Mouse (Mus musculus) lung, postnatal 0 days (tissue): ENCODE measurements around the gene Ntf5. TPM values are rescaled to one million over a fixed set of nuclear protein-coding genes. Genes with fewer than 3 reads are reported as not detected.
"Not testable (repeated sequence)": the region's sequence is repeated elsewhere in the genome, so short reads cannot be mapped to it uniquely, and the experiment has no call there.

Experiments used
- ATAC-seq: fragments of 200-750 bp; cut with Nextera tagmentation; 2 replicates; pipeline ENCODE4 v1.8.0; 2017; ENCODE audit warnings: moderate library complexity
- DNase-seq: peaks from one replicate; pipeline ENCODE4 v3.0.0-alpha.2; 2016; ENCODE audit warnings: low spot score
- H3K27ac ChIP-seq: fragments of 300-500 bp; sonication (generic); 2 replicates; pipeline ENCODE4 v1.5.1; 2014; ENCODE audit warnings: antibody characterized with exemption, mild to moderate bottlenecking, low read length, mixed read lengths
- H3K27me3 ChIP-seq: fragments of 300-500 bp; sonication (generic); replicated peaks from 2 replicates; pipeline ENCODE4 v1.6.1; 2014; ENCODE audit warnings: low read length, mixed read lengths; ENCODE audit not compliant: insufficient read depth
- H3K36me3 ChIP-seq: fragments of 300-500 bp; sonication (generic); 2 replicates; pipeline ENCODE4 v1.6.1; 2014; ENCODE audit warnings: low read length, mixed read lengths; ENCODE audit not compliant: insufficient read depth
- H3K4me1 ChIP-seq: fragments of 300-500 bp; sonication (generic); 2 replicates; pipeline ENCODE4 v1.6.1; 2014; ENCODE audit warnings: antibody characterized with exemption, low read depth, low read length, mixed read lengths; ENCODE audit not compliant: insufficient read depth
- H3K4me2 ChIP-seq: fragments of 300-500 bp; sonication (generic); replicated peaks from 2 replicates; pipeline ENCODE4 v1.6.1; 2014; ENCODE audit warnings: low read depth, mild to moderate bottlenecking, low read length, moderate library complexity, mixed read lengths
- H3K4me3 ChIP-seq: fragments of 300-500 bp; sonication (generic); 2 replicates; pipeline ENCODE4 v1.5.1; 2014; ENCODE audit warnings: low read depth, low read length
- H3K9ac ChIP-seq: fragments of 300-500 bp; sonication (generic); replicated peaks from 2 replicates; pipeline ENCODE4 v1.6.1; 2014; ENCODE audit warnings: low read depth, mild to moderate bottlenecking
- H3K9me3 ChIP-seq: fragments of 300-500 bp; sonication (generic); 2 replicates; pipeline ENCODE4 v1.6.1; 2016; ENCODE audit warnings: low read length, mixed read lengths
- CTCF ChIP-seq: IDR thresholded peaks from 2 replicates; pipeline ENCODE4 v1.5.1; 2016; ENCODE audit warnings: antibody characterized with exemption, mild to moderate bottlenecking
- EP300 ChIP-seq: IDR thresholded peaks from 2 replicates; pipeline ENCODE4 v1.6.1; 2016; ENCODE audit warnings: antibody characterized with exemption, mild to moderate bottlenecking, control low read depth
- WGBS: fragments of 180-500 bp; shearing (Covaris S2); extraction: QIAGEN DNeasy Blood & Tissue Kit; methylation state at CpG from one replicate; pipeline ENCODE4 v1.1.7; 2014; 5-methylcytosine and 5-hydroxymethylcytosine counted together
- polyA plus RNA-seq: library from polyadenylated mRNA; unstranded; fragments of >200 nt; fragmentation: Nextera tagmentation; extraction: Ambion mirVana; gene quantifications from 2 replicates; pipeline ENCODE4 v1.2.1, GENCODE M21; 2015

The Ntf5 gene
- polyA plus RNA-seq, 1 experiment from 2014 or later, result 7.1 TPM

DNA sequence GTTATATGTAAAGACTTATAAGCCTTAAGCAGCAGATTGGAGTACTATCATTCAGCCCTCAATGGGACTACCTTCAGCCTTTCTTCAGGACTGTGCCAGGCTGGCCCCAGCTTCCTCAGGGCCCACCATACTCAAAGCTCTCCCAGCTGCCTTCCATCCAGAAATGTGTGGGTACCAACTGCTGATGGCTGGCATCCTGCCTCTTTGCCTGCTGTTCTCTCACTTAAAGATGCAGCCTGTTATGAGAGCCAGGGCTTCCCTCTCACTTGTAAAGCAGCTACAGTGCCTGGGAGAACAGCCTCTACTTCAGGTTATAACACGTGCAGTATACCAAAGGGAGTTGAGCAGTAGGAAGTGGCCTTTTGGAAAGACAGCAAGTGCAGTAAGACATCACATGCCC lies 37.4 kb upstream of the Ntf5 start:
- no peak overlapping the region for H3K9ac ChIP-seq
- ATAC-seq, result no peak
- peaks cover 40% of the 10 kb centered on the region for H3K36me3 ChIP-seq
- no peak overlapping the region for H3K27ac ChIP-seq
- no peak for DNase-seq
- H3K4me1 ChIP-seq, result no peaks in the 10 kb centered on the region
- 79% methylated on average over 1 of the region's 1 CpGs for WGBS
- H3K27me3 ChIP-seq, result no peaks in the 10 kb centered on the region
- no peaks in the 10 kb centered on the region for H3K9me3 ChIP-seq
- no peak overlapping the region for H3K4me3 ChIP-seq
- TF ChIP-seq CTCF (no peak), EP300 (no peak)
- no peak overlapping the region for H3K4me2 ChIP-seq

DNA sequence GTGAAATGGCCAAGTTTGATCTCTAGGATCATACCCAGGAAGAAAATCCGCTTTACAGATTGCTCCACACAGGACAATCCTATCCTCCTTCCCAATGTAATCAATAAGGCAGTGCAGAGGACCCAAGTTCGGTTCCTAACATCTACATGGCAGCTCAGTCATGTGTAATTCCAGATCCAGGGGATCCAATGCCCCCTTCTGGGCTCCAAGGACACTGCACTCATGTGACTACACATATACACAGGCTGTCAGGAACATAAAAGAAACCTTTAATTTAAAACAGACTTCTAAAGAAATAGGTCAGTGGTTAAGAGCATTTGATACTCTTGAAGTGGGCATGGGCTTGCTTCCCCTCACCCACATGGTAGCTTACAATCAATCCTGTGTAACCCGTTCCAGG lies 27.4 kb upstream of the Ntf5 start:
- Histone ChIP-seq H3K9me3 (no peaks in the 10 kb centered on the region), H3K27ac (no peak overlapping the region), H3K4me1 (no peaks in the 10 kb centered on the region), H3K36me3 (peaks cover 80% of the 10 kb centered on the region), H3K9ac (no peak overlapping the region), H3K4me3 (no peak overlapping the region), H3K27me3 (no peaks in the 10 kb centered on the region), H3K4me2 (no peak overlapping the region)
- ATAC-seq, result no peak
- no peak for DNase-seq
- TF ChIP-seq EP300, result no peak
- TF ChIP-seq CTCF, result peak; percentile 42
- WGBS, result 87% methylated on average over 3 of the region's 3 CpGs

- Histone ChIP-seq H3K36me3 (peaks cover 20% of the 10 kb centered on the region), H3K4me3 (peak overlapping the region; percentile 74), H3K27me3 (no peaks in the 10 kb centered on the region), H3K9me3 (no peaks in the 10 kb centered on the region), H3K9ac (peak overlapping the region; percentile 79), H3K4me1 (peaks cover 3% of the 10 kb centered on the region; the same call in 1 of the 2 replicates), H3K27ac (peak overlapping the region; percentile 95), H3K4me2 (peak overlapping the region; percentile 67)
- 0% methylated on average over 18 of the region's 20 CpGs for WGBS
- peak; percentile 81 for DNase-seq
- ATAC-seq, result peak; percentile 71
- TF ChIP-seq CTCF (no peak), EP300 (no peak)
Measured at GRCm38 (mm10) chr7:45395129-45395541, 18.4 kb upstream of the Ntf5 start.

GRCm38 (mm10) chr7:45395578-45396336 lies 17.7 kb upstream of the Ntf5 start, which contains the start of gene Snrnp70:
Gene Snrnp70, minus strand, starts transcription at chr7:45395742.
- under 1% methylated on average over 57 of the region's 60 CpGs for WGBS

GRCm38 (mm10) chr7:45396337-45396775 lies 17.1 kb upstream of the Ntf5 start:
- H3K4me1 ChIP-seq, DNase-seq, H3K9me3 ChIP-seq, H3K36me3 ChIP-seq, H3K27me3 ChIP-seq, H3K9ac ChIP-seq: not testable (repeated sequence)
- 6% methylated on average over 3 of the region's 3 CpGs for WGBS
- peak; percentile 48 for TF ChIP-seq CTCF
- Histone ChIP-seq H3K4me2 (peak overlapping the region; percentile 46), H3K27ac (peak overlapping the region; percentile 72; the same call in 1 of the 2 replicates), H3K4me3 (peak overlapping the region; percentile 74; the same call in 1 of the 2 replicates)
- ATAC-seq, result peak; percentile 57

More at GRCm38 (mm10) chr7:45395578-45396336, 17.7 kb upstream of the Ntf5 start, which contains the start of gene Snrnp70:
- peak; percentile 100 for DNase-seq
- Histone ChIP-seq H3K9ac (peak within 1 kb of the TSS; percentile 79), H3K27me3 (no peaks in the 10 kb centered on the region), H3K4me1 (peaks cover 3% of the 10 kb centered on the region; the same call in 1 of the 2 replicates), H3K27ac (peak within 1 kb of the TSS; percentile 95), H3K9me3 (no peaks in the 10 kb centered on the region), H3K4me2 (peak within 1 kb of the TSS; percentile 67), H3K36me3 (peaks cover 13% of the 10 kb centered on the region), H3K4me3 (peak within 1 kb of the TSS; percentile 74)
- TF ChIP-seq EP300 (no peak), CTCF (no peak)
- ATAC-seq, result peak; percentile 98

DNA sequence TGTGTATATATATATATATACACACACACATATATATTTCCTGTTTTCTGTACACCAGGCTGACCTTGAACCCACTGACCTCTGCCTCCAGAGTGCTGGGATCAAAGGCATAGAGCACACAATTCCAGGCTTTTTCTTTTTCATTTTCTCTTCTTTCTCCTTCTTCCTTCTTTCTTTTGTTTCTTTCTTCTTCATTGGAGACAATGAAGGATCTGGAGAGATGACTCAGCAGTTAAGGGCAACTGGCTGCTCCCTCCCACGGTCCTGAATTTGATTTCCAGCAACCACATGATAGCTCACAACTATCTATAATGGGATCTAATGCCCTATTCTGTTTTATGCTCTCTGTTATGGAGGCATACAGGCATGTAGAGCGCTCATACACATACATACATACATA lies 16.7 kb upstream of the Ntf5 start:
- no peak overlapping the region for H3K9ac ChIP-seq
- 0 out of 2 replicates have a peak, but pooled peaks cover 6% of the 10 kb centered on the region for H3K36me3 ChIP-seq
- H3K4me2 ChIP-seq, result no peak overlapping the region
- no peaks in the 10 kb centered on the region for H3K9me3 ChIP-seq
- ATAC-seq (no peak), DNase-seq (no peak)
- peaks cover 3% of the 10 kb centered on the region; the same call in 1 of the 2 replicates for H3K4me1 ChIP-seq
- 77% methylated on average over 2 of the region's 2 CpGs for WGBS
- no peak overlapping the region for H3K27ac ChIP-seq
- no peak overlapping the region for H3K4me3 ChIP-seq
- TF ChIP-seq CTCF, result no peak
- no peaks in the 10 kb centered on the region for H3K27me3 ChIP-seq
